Mouse (Mus musculus): ENCODE measurements around the gene Ppy. TPM values are rescaled to one million over a fixed set of nuclear protein-coding genes. Genes with fewer than 3 reads are reported as not detected.
A peak's percentile ranks its signal among the peaks of the same experiment; 100 is the strongest.

Ppy gene
- not detected in 2 replicates for polyA plus RNA-seq (2015; fragmentation: Nextera tagmentation; extraction: Ambion mirVana)

DNA sequence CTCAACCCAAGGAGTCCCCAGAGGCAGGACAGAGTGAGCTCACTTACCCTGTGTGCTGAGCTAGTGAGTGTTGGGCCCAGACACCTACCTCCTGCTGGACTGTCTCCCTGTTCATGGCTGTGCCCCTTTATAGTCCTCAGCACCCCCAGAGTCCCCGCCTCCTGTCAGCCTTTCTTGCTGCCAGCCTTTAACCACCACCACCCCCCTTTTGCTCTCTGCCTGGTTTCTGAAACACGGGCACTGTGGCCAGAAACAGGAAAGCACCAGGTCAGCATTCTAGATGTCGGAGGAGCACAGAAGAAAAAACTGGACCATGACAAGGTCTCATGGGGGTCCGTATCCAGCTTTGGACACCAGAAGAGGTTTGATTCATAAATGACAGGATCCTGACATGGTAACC is at the start of gene Ppy:
Gene Ppy (minus strand): TSS at position 101 of the 400 bp plus-strand sequence.
- Histone ChIP-seq H3K27ac (ENCODE audit: low read length) (no peak within 1 kb of the TSS), H3K4me3 (replicated peaks; ENCODE audit: low read length) (no peak within 1 kb of the TSS), H3K27me3 (replicated peaks; ENCODE audit: control insufficient read depth, insufficient read depth, low read length) (peaks cover 24% of the 10 kb centered on the region), H3K4me1 (replicated peaks; ENCODE audit: control insufficient read depth, insufficient read depth, low read length) (peaks cover 8% of the 10 kb centered on the region; the same call in 1 of the 2 replicates), H3K9me3 (ENCODE audit: control insufficient read depth, low read length) (no peaks in the 10 kb centered on the region), H3K9ac (replicated peaks; ENCODE audit: low read depth, low read length) (no peak within 1 kb of the TSS), H3K36me3 (ENCODE audit: control insufficient read depth, insufficient read depth) (no peaks in the 10 kb centered on the region), H3K4me2 (ENCODE audit: low read length) (no peak within 1 kb of the TSS)
- WGBS = 73% methylated on average over 4 of the region's 4 CpGs
- ATAC-seq = no peak

DNA sequence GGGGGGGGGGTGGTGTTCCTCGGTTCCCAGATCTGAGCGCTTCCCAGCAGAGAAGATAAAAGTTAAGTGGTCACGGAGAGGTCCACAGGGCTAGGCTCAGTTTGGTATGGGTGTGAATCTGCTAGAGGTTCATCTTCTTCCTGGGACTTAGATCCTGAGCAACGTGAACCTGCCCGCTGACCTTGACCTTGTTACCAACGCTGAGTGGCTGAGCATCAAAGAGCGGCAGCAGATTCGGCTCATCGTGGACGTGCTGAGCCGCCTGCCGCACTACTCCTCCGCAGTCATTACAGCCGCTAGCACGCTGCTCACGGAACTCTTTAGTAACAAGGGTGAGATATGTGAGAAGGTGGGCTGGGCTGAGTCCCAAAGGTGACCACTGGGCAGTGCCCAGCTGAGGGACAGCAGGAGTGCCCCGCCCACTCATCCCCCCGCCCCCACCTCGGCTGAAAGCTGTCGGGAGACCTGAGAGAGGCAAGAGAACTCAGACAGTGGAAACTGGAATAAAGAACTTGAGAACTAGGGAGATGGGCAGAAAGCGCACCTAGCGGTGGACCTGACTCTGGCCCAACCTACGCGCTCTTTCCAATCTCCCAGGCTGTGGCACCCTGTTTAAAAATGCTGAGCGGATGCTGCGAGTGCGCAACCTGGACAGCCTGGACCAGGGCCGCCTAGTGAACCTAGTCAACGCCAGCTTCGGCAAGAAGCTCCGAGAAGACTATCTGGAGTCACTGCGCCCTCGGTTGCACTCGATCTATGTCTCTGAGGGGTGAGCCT is 46.3 kb upstream of the Ppy start:
- Histone ChIP-seq H3K9me3 (ENCODE audit: control insufficient read depth, low read length) (no peaks in the 10 kb centered on the region), H3K4me2 (ENCODE audit: low read length) (no peak overlapping the region), H3K4me3 (replicated peaks; ENCODE audit: low read length) (no peak overlapping the region), H3K27me3 (replicated peaks; ENCODE audit: control insufficient read depth, insufficient read depth, low read length) (peaks cover 60% of the 10 kb centered on the region), H3K36me3 (ENCODE audit: control insufficient read depth, insufficient read depth) (no peaks in the 10 kb centered on the region), H3K9ac (replicated peaks; ENCODE audit: low read depth, low read length) (no peak overlapping the region), H3K4me1 (replicated peaks; ENCODE audit: control insufficient read depth, insufficient read depth, low read length) (peaks cover 12% of the 10 kb centered on the region), H3K27ac (ENCODE audit: low read length) (no peak overlapping the region)
- ATAC-seq = no peak
- WGBS = 10% methylated on average over 34 of the region's 34 CpGs

DNA sequence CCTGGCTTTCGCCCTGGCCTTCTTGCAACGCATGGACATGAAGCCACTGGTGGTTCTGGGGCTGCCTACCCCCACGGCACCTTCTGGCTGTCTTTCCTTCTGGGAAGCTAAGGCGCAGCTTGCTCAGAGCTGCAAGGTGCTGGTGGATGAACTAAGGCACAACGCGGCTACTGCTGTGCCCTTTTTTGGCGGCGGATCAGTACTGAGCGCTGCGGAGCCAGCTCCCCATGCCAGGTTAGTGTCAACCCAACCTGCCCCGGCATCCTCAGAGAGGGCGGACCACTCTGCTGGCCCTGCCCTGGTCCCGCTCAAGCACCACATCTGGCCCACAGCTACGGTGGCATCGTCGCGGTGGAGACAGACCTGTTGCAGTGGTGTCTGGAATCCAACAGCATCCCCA is 45.4 kb upstream of the Ppy start:
- Histone ChIP-seq H3K4me2 (ENCODE audit: low read length) (no peak overlapping the region), H3K27ac (ENCODE audit: low read length) (no peak overlapping the region), H3K27me3 (replicated peaks; ENCODE audit: control insufficient read depth, insufficient read depth, low read length) (peaks cover 60% of the 10 kb centered on the region), H3K9me3 (ENCODE audit: control insufficient read depth, low read length) (no peaks in the 10 kb centered on the region), H3K4me1 (replicated peaks; ENCODE audit: control insufficient read depth, insufficient read depth, low read length) (peaks cover 12% of the 10 kb centered on the region), H3K9ac (replicated peaks; ENCODE audit: low read depth, low read length) (no peak overlapping the region), H3K4me3 (replicated peaks; ENCODE audit: low read length) (no peak overlapping the region), H3K36me3 (ENCODE audit: control insufficient read depth, insufficient read depth) (no peaks in the 10 kb centered on the region)
- 9% methylated on average over 17 of the region's 17 CpGs for WGBS
- ATAC-seq = no peak

DNA sequence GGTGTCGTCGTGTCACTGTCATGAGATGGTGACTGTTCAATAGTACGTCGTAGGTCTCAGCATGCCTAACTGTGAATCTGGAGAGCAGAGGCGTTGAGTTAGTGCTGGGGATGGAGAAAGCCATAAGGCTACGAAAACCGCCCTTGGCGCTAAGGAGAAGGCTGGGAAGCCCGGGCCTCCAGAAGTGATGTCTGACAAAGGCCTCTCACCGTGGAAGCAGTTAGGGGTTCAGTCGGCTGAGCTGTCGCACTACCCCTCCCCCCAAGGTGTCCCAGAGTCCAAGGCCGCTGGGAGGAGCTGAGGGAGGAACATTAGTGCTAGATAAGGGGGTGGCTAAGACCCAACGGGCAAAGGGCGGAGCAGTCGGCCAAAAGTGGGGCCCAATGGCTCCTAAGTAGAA is 44.9 kb upstream of the Ppy start:
- ATAC-seq = no peak
- H3K9me3 ChIP-seq (ENCODE audit: control insufficient read depth, low read length) = no peaks in the 10 kb centered on the region
- no peak overlapping the region for H3K9ac ChIP-seq (replicated peaks; ENCODE audit: low read depth, low read length)
- no peak overlapping the region for H3K4me3 ChIP-seq (replicated peaks; ENCODE audit: low read length)
- no peak overlapping the region for H3K4me2 ChIP-seq (ENCODE audit: low read length)
- H3K36me3 ChIP-seq (ENCODE audit: control insufficient read depth, insufficient read depth) = no peaks in the 10 kb centered on the region
- H3K27me3 ChIP-seq (replicated peaks; ENCODE audit: control insufficient read depth, insufficient read depth, low read length) = peaks cover 60% of the 10 kb centered on the region
- H3K27ac ChIP-seq (ENCODE audit: low read length) = no peak overlapping the region
- 7% methylated on average over 16 of the region's 16 CpGs for WGBS
- H3K4me1 ChIP-seq (replicated peaks; ENCODE audit: control insufficient read depth, insufficient read depth, low read length) = peaks cover 12% of the 10 kb centered on the region

DNA sequence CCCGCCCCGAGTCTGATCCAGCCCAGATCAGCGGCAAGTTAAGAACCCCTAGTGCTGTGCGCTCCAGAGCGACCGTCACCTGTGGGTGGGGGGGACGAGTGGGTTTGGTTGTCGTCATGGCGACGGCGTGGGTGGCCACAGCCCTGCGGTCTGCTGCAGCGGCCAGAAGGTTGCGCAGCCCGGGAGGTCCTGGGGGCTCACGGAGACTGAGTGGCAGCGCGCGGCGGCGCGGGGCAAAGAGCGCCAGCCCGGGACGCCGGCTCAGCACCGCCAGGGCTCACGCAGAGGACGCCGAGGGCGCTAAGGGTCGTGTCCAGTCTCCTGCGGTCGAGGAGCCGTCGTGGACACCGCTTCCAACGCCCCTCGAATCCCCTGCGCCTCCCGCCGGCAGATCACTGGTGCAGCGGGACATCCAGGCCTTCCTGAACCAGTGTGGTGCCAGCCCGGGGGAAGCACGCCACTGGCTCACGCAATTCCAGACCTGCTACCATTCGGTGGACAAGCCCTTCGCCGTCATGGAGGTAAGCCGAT is 44.4 kb upstream of the Ppy start, which contains the start of gene Nags:
Gene Nags (plus strand): TSS at position 43 of the 531 bp plus-strand sequence.
- H3K4me2 ChIP-seq (ENCODE audit: low read length) = peak within 1 kb of the TSS; percentile 27
- H3K27me3 ChIP-seq (replicated peaks; ENCODE audit: control insufficient read depth, insufficient read depth, low read length) = peaks cover 60% of the 10 kb centered on the region
- H3K27ac ChIP-seq (ENCODE audit: low read length) = no peak within 1 kb of the TSS
- no peaks in the 10 kb centered on the region for H3K9me3 ChIP-seq (ENCODE audit: control insufficient read depth, low read length)
- H3K4me1 ChIP-seq (replicated peaks; ENCODE audit: control insufficient read depth, insufficient read depth, low read length) = peaks cover 12% of the 10 kb centered on the region
- ATAC-seq = no peak
- H3K4me3 ChIP-seq (replicated peaks; ENCODE audit: low read length) = peak within 1 kb of the TSS; percentile 23; the same call in 1 of the 2 replicates
- WGBS = 2% methylated on average over 47 of the region's 50 CpGs
- no peaks in the 10 kb centered on the region for H3K36me3 ChIP-seq (ENCODE audit: control insufficient read depth, insufficient read depth)
- H3K9ac ChIP-seq (replicated peaks; ENCODE audit: low read depth, low read length) = no peak within 1 kb of the TSS

DNA sequence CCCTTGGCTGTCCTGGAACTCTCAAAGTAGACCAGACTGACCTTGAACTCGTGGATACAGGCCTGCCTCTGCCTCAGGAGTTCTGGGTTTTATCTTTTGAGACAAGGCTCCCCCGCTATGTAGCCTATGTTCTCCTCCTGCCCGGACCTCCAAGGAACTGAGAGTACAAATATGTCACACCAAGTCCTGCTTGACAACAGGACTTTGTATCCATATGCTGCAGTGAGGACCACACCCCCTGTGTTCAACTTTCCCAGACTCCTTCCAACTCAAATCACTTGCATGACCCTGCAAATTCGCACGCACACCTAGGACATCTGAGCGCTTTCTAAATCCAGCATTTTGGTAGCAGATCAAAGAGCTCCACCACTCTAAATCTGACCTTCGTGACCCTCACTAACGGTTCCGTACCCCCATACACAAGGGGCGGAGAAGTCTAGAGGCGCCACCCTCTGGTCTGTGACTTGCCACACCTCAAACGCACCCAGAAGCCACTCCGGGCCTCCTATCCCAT is 43.9 kb upstream of the Ppy start:
- no peak overlapping the region for H3K27ac ChIP-seq (ENCODE audit: low read length)
- H3K4me1 ChIP-seq (replicated peaks; ENCODE audit: control insufficient read depth, insufficient read depth, low read length) = peaks cover 12% of the 10 kb centered on the region
- H3K36me3 ChIP-seq (ENCODE audit: control insufficient read depth, insufficient read depth) = no peaks in the 10 kb centered on the region
- 21% methylated on average over 13 of the region's 13 CpGs for WGBS
- H3K9me3 ChIP-seq (ENCODE audit: control insufficient read depth, low read length) = no peaks in the 10 kb centered on the region
- H3K9ac ChIP-seq (replicated peaks; ENCODE audit: low read depth, low read length) = no peak overlapping the region
- ATAC-seq = no peak
- H3K4me3 ChIP-seq (replicated peaks; ENCODE audit: low read length) = 0 out of 2 replicates have a peak overlapping the region, but pooled peaks have one; percentile 23
- H3K27me3 ChIP-seq (replicated peaks; ENCODE audit: control insufficient read depth, insufficient read depth, low read length) = peaks cover 60% of the 10 kb centered on the region
- peak overlapping the region; percentile 27; the same call in 1 of the 2 replicates for H3K4me2 ChIP-seq (ENCODE audit: low read length)

DNA sequence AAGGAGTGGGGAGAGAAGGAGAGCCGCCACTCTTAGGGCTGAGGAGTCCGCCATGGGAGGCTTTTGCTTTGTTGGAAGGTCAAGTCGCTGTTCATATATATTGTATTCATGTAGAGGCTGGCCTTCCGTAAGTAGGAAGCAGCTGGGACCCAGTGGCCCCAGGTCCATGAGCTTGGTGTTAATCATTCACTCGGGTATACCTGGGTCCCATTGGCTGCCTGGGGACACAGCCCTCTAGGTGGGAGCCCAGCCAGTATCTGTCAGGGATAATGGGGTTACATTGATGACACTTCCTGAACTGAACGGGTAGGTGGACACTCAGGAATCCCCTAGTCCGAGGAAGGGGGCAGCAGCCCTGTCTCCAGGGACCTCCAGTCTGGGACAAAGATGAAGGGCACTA is 41.2 kb upstream of the Ppy start:
- Histone ChIP-seq H3K27me3 (replicated peaks; ENCODE audit: control insufficient read depth, insufficient read depth, low read length) (peaks cover 42% of the 10 kb centered on the region), H3K36me3 (ENCODE audit: control insufficient read depth, insufficient read depth) (no peaks in the 10 kb centered on the region), H3K4me2 (ENCODE audit: low read length) (no peak overlapping the region), H3K4me1 (replicated peaks; ENCODE audit: control insufficient read depth, insufficient read depth, low read length) (peaks cover 14% of the 10 kb centered on the region), H3K9me3 (ENCODE audit: control insufficient read depth, low read length) (no peaks in the 10 kb centered on the region), H3K4me3 (replicated peaks; ENCODE audit: low read length) (no peak overlapping the region), H3K27ac (ENCODE audit: low read length) (no peak overlapping the region), H3K9ac (replicated peaks; ENCODE audit: low read depth, low read length) (no peak overlapping the region)
- WGBS = 69% methylated on average over 7 of the region's 7 CpGs
- no peak for ATAC-seq

DNA sequence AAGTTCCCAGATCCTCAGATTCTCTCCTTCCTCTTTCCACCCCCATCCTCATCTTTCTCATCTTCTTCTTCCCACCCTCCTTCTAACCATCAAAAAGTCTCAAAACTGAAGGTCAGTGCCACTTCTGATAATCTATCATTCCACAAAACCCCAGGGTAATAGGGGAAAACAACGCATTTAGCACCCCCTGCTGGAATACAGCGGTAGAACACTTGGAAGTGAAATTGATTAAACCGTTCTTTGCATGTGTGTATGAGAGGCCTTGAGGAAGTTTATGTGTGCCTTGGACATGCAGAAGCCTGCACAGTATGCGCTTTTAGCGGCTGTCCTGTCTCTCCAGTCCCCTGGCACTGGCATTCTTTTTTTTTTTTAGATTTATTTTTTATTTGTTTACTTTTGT is 39.4 kb upstream of the Ppy start:
- H3K36me3 ChIP-seq (ENCODE audit: control insufficient read depth, insufficient read depth) = no peaks in the 10 kb centered on the region
- peaks cover 25% of the 10 kb centered on the region for H3K27me3 ChIP-seq (replicated peaks; ENCODE audit: control insufficient read depth, insufficient read depth, low read length)
- H3K4me1 ChIP-seq (replicated peaks; ENCODE audit: control insufficient read depth, insufficient read depth, low read length) = peaks cover 5% of the 10 kb centered on the region
- H3K4me2 ChIP-seq (ENCODE audit: low read length) = no peak overlapping the region
- no peak overlapping the region for H3K27ac ChIP-seq (ENCODE audit: low read length)
- no peaks in the 10 kb centered on the region for H3K9me3 ChIP-seq (ENCODE audit: control insufficient read depth, low read length)
- WGBS = 2% methylated on average over 5 of the region's 5 CpGs
- no peak for ATAC-seq
- H3K9ac ChIP-seq (replicated peaks; ENCODE audit: low read depth, low read length) = no peak overlapping the region
- no peak overlapping the region for H3K4me3 ChIP-seq (replicated peaks; ENCODE audit: low read length)

DNA sequence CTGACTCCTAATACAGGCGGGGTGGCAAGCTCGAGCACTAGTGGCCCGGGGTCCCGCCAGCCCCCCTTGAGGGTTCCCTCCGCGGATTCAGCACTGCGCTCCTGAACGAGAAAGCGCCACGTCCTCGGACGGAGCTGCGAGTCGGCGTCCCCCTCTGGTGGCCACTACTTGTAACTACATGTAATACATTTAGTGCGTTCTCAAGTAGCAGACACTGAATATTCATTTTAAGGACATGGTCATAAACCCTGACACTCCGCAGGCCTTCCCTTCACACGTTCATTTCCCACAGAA is 37.3 kb upstream of the Ppy start:
- WGBS = under 1% methylated on average over 18 of the region's 18 CpGs
- peak; percentile 67 for ATAC-seq
- no peaks in the 10 kb centered on the region for H3K36me3 ChIP-seq (ENCODE audit: control insufficient read depth, insufficient read depth)
- peaks cover 7% of the 10 kb centered on the region for H3K4me1 ChIP-seq (replicated peaks; ENCODE audit: control insufficient read depth, insufficient read depth, low read length)
- peak overlapping the region; percentile 53 for H3K4me2 ChIP-seq (ENCODE audit: low read length)
- peak overlapping the region; percentile 27 for H3K4me3 ChIP-seq (replicated peaks; ENCODE audit: low read length)
- H3K9ac ChIP-seq (replicated peaks; ENCODE audit: low read depth, low read length) = peak overlapping the region; percentile 51
- peaks cover 6% of the 10 kb centered on the region for H3K27me3 ChIP-seq (replicated peaks; ENCODE audit: control insufficient read depth, insufficient read depth, low read length)
- H3K27ac ChIP-seq (ENCODE audit: low read length) = no peak overlapping the region
- H3K9me3 ChIP-seq (ENCODE audit: control insufficient read depth, low read length) = no peaks in the 10 kb centered on the region

Data from forebrain, embryonic 16.5 days (tissue).